Mouse (Mus musculus) layer of hippocampus, adult 11-12 months (tissue): ENCODE measurements around the gene Uqcc3.
"Not testable (repeated sequence)": the region's sequence is repeated elsewhere in the genome, so short reads cannot be mapped to it uniquely, and the experiment has no call there.

Experiments
- DNase-seq: peaks from one replicate; pipeline ENCODE4 v3.0.0; 2022; ENCODE audit warnings: low spot score

Gene Uqcc3

GRCm38 (mm10) chr19:8880311-8881033 lies at the start of gene Uqcc3:
Gene Uqcc3 (minus strand): TSS chr19:8880923.
- peak; percentile 89 for DNase-seq

GRCm38 (mm10) chr19:8930117-8930516 lies 49.4 kb upstream of the Uqcc3 start:
- no peak for DNase-seq

- peak; percentile 77 for DNase-seq
Measured at GRCm38 (mm10) chr19:8929224-8930088, 48.7 kb upstream of the Uqcc3 start, which contains the start of the genes Rom1 and Eml3. Gene Rom1 (minus strand): TSS chr19:8929356. Gene Eml3 (plus strand): TSS chr19:8929552.

GRCm38 (mm10) chr19:8928689-8929223 lies 48.0 kb upstream of the Uqcc3 start:
- no peak for DNase-seq

- DNase-seq = no peak
Measured at GRCm38 (mm10) chr19:8927891-8928525, 47.3 kb upstream of the Uqcc3 start.

GRCm38 (mm10) chr19:8926766-8927165 lies 46.0 kb upstream of the Uqcc3 start:
- no peak for DNase-seq

GRCm38 (mm10) chr19:8921741-8922140 lies 41.0 kb upstream of the Uqcc3 start:
- DNase-seq = no peak

GRCm38 (mm10) chr19:8920836-8921291 lies 40.1 kb upstream of the Uqcc3 start:
- no peak for DNase-seq

GRCm38 (mm10) chr19:8920073-8920736 lies 39.5 kb upstream of the Uqcc3 start, which contains the start of gene B3gat3:
Gene B3gat3 (plus strand): TSS chr19:8920374.
- peak; percentile 95 for DNase-seq

GRCm38 (mm10) chr19:8919684-8920072 lies 39.0 kb upstream of the Uqcc3 start:
- no peak for DNase-seq

- DNase-seq = no peak
Measured at GRCm38 (mm10) chr19:8919000-8919399, 38.3 kb upstream of the Uqcc3 start.

GRCm38 (mm10) chr19:8914212-8914611 lies 33.5 kb upstream of the Uqcc3 start:
- no peak for DNase-seq

GRCm38 (mm10) chr19:8911810-8912209 lies 31.1 kb upstream of the Uqcc3 start:
- no peak for DNase-seq

GRCm38 (mm10) chr19:8908531-8908930 lies 27.8 kb upstream of the Uqcc3 start:
- no peak for DNase-seq

GRCm38 (mm10) chr19:8903412-8903811 lies 22.7 kb upstream of the Uqcc3 start:
- no peak for DNase-seq

- DNase-seq = no peak
Measured at GRCm38 (mm10) chr19:8899079-8899478, 18.4 kb upstream of the Uqcc3 start.

- no peak for DNase-seq
Measured at GRCm38 (mm10) chr19:8898576-8898975, 17.9 kb upstream of the Uqcc3 start.

GRCm38 (mm10) chr19:8897865-8898495 lies 17.3 kb upstream of the Uqcc3 start, which contains the start of gene Ganab:
Gene Ganab (plus strand): TSS chr19:8898071.
- DNase-seq = peak; percentile 97

- DNase-seq = not testable (repeated sequence)
Measured at GRCm38 (mm10) chr19:8897211-8897864, 16.6 kb upstream of the Uqcc3 start.

GRCm38 (mm10) chr19:8896231-8896630 lies 15.5 kb upstream of the Uqcc3 start:
- DNase-seq = not testable (repeated sequence)
